Mouse (Mus musculus) MEL (cell line): ENCODE results near the gene Nutf2-ps1. TPM values are rescaled to one million over a fixed set of nuclear protein-coding genes. Genes with fewer than 3 reads are reported as not detected.

Experiments
- DNase-seq: peaks from one replicate; pipeline ENCODE4 v3.0.0; 2011; ENCODE audit warnings: low read depth, low spot score
- H3K27ac ChIP-seq: 2 replicates; pipeline ENCODE4 v1.5.1; 2012; ENCODE audit warnings: low read depth, mild to moderate bottlenecking, control low read depth, low read length, moderate library complexity; ENCODE audit not compliant: control insufficient read depth
- H3K27me3 ChIP-seq, 2 experiments: fragments of 150-350 bp in 1 of 2; sonication (generic) in 1 of 2; 2 replicates each; pipeline ENCODE4 v1.6.1; 2012; ENCODE audit warnings: low read length in 2 of 2, mild to moderate bottlenecking in 2 of 2, improper control_type of control experiment in 1 of 2, moderate library complexity in 1 of 2; ENCODE audit not compliant: insufficient read depth in 2 of 2, control insufficient read depth in 1 of 2
- H3K36me3 ChIP-seq, 2 experiments: 2 replicates each; pipeline ENCODE4 v1.6.1; 2012 to 2014; ENCODE audit warnings: low read length in 2 of 2, improper control_type of control experiment in 1 of 2, inconsistent platforms in 1 of 2, mild to moderate bottlenecking in 1 of 2; ENCODE audit not compliant: insufficient read depth in 2 of 2, control insufficient read depth in 1 of 2
- H3K4me1 ChIP-seq, 2 experiments: fragments of 150-350 bp in 1 of 2; sonication (generic) in 1 of 2; 2 replicates each; pipeline ENCODE4 v1.6.1; 2012; ENCODE audit warnings: low read length in 2 of 2, improper control_type of control experiment in 1 of 2, mild to moderate bottlenecking in 1 of 2; ENCODE audit not compliant: insufficient read depth in 2 of 2, control insufficient read depth in 1 of 2
- H3K4me3 ChIP-seq, 2 experiments: fragments of 150-350 bp in 1 of 2; sonication (generic) in 1 of 2; 2 replicates each; pipeline ENCODE4 v1.5.1; 2012; ENCODE audit warnings: low read depth in 2 of 2, low read length in 2 of 2, mild to moderate bottlenecking in 2 of 2, moderate library complexity in 2 of 2, control low read depth in 1 of 2, improper control_type of control experiment in 1 of 2; ENCODE audit not compliant: control insufficient read depth in 1 of 2, insufficient read depth in 1 of 2
- H3K79me2 ChIP-seq: 2 replicates; pipeline ENCODE4 v1.6.1; 2012; ENCODE audit warnings: mild to moderate bottlenecking, low read length, moderate library complexity; ENCODE audit not compliant: control insufficient read depth, poor library complexity, insufficient read depth
- H3K9ac ChIP-seq: 2 replicates; pipeline ENCODE4 v1.6.1; 2012; ENCODE audit warnings: low read depth, mild to moderate bottlenecking, control low read depth, low read length, moderate library complexity; ENCODE audit not compliant: control insufficient read depth, poor library complexity, severe bottlenecking
- H3K9me3 ChIP-seq: fragments of 150-350 bp; sonication (generic); replicated peaks from 2 replicates; pipeline ENCODE4 v1.6.1; 2012; ENCODE audit warnings: mild to moderate bottlenecking, low read length, improper control_type of control experiment, moderate library complexity; ENCODE audit not compliant: insufficient read depth
- BHLHE40 ChIP-seq: IDR thresholded peaks from 2 replicates; pipeline ENCODE4 v1.6.1; 2012; ENCODE audit warnings: low read depth, mild to moderate bottlenecking, inconsistent platforms, low read length, improper control_type of control experiment, borderline replicate concordance
- CHD1 ChIP-seq: IDR thresholded peaks from 2 replicates; pipeline ENCODE4 v1.6.1; 2012; ENCODE audit warnings: low read depth, mild to moderate bottlenecking, inconsistent platforms, low read length, improper control_type of control experiment
- CHD2 ChIP-seq: IDR thresholded peaks from 2 replicates; pipeline ENCODE4 v1.6.1; 2011; ENCODE audit warnings: low read length, improper control_type of control experiment
- CTCF ChIP-seq, 3 experiments: IDR thresholded peaks in 2 of 3; conservative IDR thresholded peaks in 1 of 3; 2 replicates each; pipeline ENCODE4 v1.5.1; 2011 to 2012; ENCODE audit warnings: low read length in 3 of 3, low read depth in 2 of 3, mild to moderate bottlenecking in 2 of 3, improper control_type of control experiment in 1 of 3, inconsistent platforms in 1 of 3, mixed read lengths in 1 of 3, moderate library complexity in 1 of 3; ENCODE audit not compliant: control insufficient read depth in 1 of 3, insufficient read depth in 1 of 3, poor library complexity in 1 of 3, severe bottlenecking in 1 of 3
- E2F4 ChIP-seq: IDR thresholded peaks from 2 replicates; pipeline ENCODE4 v1.6.1; 2011; ENCODE audit warnings: low read depth, low read length, improper control_type of control experiment, borderline replicate concordance
- ELF1 ChIP-seq: IDR thresholded peaks from 2 replicates; pipeline ENCODE4 v1.6.1; 2014; ENCODE audit warnings: low read depth, mild to moderate bottlenecking, inconsistent platforms, low read length, improper control_type of control experiment, moderate library complexity
- EP300 ChIP-seq, 2 experiments: IDR thresholded peaks; 2 replicates each; pipeline ENCODE4 v1.6.1; 2011; ENCODE audit warnings: improper control_type of control experiment in 2 of 2, low read length in 2 of 2, low read depth in 1 of 2, mild to moderate bottlenecking in 1 of 2
- ETS1 ChIP-seq: IDR thresholded peaks from 2 replicates; pipeline ENCODE4 v1.6.1; 2012; ENCODE audit warnings: low read depth, mild to moderate bottlenecking, inconsistent platforms, low read length, improper control_type of control experiment, moderate library complexity
- GABPA ChIP-seq: IDR thresholded peaks from 2 replicates; pipeline ENCODE4 v1.6.1; 2012; ENCODE audit warnings: low read depth, mild to moderate bottlenecking, inconsistent platforms, low read length, improper control_type of control experiment, moderate library complexity
- GATA1 ChIP-seq: IDR thresholded peaks from 2 replicates; pipeline ENCODE4 v1.6.1; 2011; ENCODE audit warnings: low read depth, low read length, improper control_type of control experiment
- HCFC1 ChIP-seq: IDR thresholded peaks from 2 replicates; pipeline ENCODE4 v1.6.1; 2012; ENCODE audit warnings: low read depth, mild to moderate bottlenecking, inconsistent platforms, low read length, improper control_type of control experiment, moderate library complexity
- JUND ChIP-seq: IDR thresholded peaks from 2 replicates; pipeline ENCODE4 v1.6.1; 2011; ENCODE audit warnings: low read depth, mild to moderate bottlenecking, improper control_type of control experiment, low read length
- KAT2A ChIP-seq: conservative IDR thresholded peaks from 2 replicates; pipeline ENCODE4 v1.6.1; 2012; ENCODE audit warnings: low read depth, low read length, improper control_type of control experiment, inconsistent platforms
- MAFK ChIP-seq: IDR thresholded peaks from 2 replicates; pipeline ENCODE4 v1.6.1; 2011; ENCODE audit warnings: low read depth, mild to moderate bottlenecking, low read length, improper control_type of control experiment, borderline replicate concordance
- MAX ChIP-seq: IDR thresholded peaks from 2 replicates; pipeline ENCODE4 v1.6.1; 2011; ENCODE audit warnings: low read length, improper control_type of control experiment
- MAZ ChIP-seq: IDR thresholded peaks from 2 replicates; pipeline ENCODE4 v1.6.1; 2012; ENCODE audit warnings: low read depth, mild to moderate bottlenecking, inconsistent platforms, low read length, improper control_type of control experiment
- MEF2A ChIP-seq: IDR thresholded peaks from 2 replicates; pipeline ENCODE4 v1.6.1; 2014; ENCODE audit warnings: low read depth, mild to moderate bottlenecking, inconsistent platforms, low read length, improper control_type of control experiment; ENCODE audit not compliant: poor library complexity, insufficient replicate concordance, severe bottlenecking; ENCODE audit errors: extremely low read depth
- MXI1 ChIP-seq: IDR thresholded peaks from 2 replicates; pipeline ENCODE4 v1.6.1; 2011; ENCODE audit warnings: mild to moderate bottlenecking, low read depth, low read length, improper control_type of control experiment
- MYB ChIP-seq: IDR thresholded peaks from 2 replicates; pipeline ENCODE4 v1.6.1; 2011; ENCODE audit warnings: mild to moderate bottlenecking, low read depth, low read length, improper control_type of control experiment
- MYC ChIP-seq: IDR thresholded peaks from 2 replicates; pipeline ENCODE4 v1.6.1; 2011; ENCODE audit warnings: low read depth, mild to moderate bottlenecking, low read length, improper control_type of control experiment, moderate library complexity
- NELFE ChIP-seq: IDR thresholded peaks from 2 replicates; pipeline ENCODE4 v1.6.1; 2011; ENCODE audit warnings: low read depth, low read length, improper control_type of control experiment
- NRF1 ChIP-seq: IDR thresholded peaks from 2 replicates; pipeline ENCODE4 v1.6.1; 2014; ENCODE audit warnings: low read depth, mild to moderate bottlenecking, inconsistent platforms, low read length, improper control_type of control experiment, moderate library complexity; ENCODE audit not compliant: poor library complexity, insufficient read depth, severe bottlenecking
- POLR2A ChIP-seq, 2 experiments: IDR thresholded peaks; 2 replicates each; pipeline ENCODE4 v1.6.1; 2011 to 2012; ENCODE audit warnings: low read length in 2 of 2, mild to moderate bottlenecking in 2 of 2, control low read depth in 1 of 2, improper control_type of control experiment in 1 of 2, low read depth in 1 of 2, moderate library complexity in 1 of 2; ENCODE audit not compliant: control insufficient read depth in 1 of 2, insufficient read depth in 1 of 2, poor library complexity in 1 of 2
- POLR2AphosphoS2 ChIP-seq: IDR thresholded peaks from 2 replicates; pipeline ENCODE4 v1.6.1; 2011; ENCODE audit warnings: low read length, improper control_type of control experiment
- POLR2AphosphoS5 ChIP-seq: IDR thresholded peaks from 2 replicates; pipeline ENCODE4 v1.6.1; 2012; ENCODE audit warnings: low read depth, borderline replicate concordance, mild to moderate bottlenecking, inconsistent platforms, low read length, moderate library complexity, mixed read lengths
- RAD21 ChIP-seq: IDR thresholded peaks from 2 replicates; pipeline ENCODE4 v1.6.1; 2011; ENCODE audit warnings: mild to moderate bottlenecking, low read depth, low read length, improper control_type of control experiment
- RCOR1 ChIP-seq: IDR thresholded peaks from 2 replicates; pipeline ENCODE4 v1.6.1; 2012; ENCODE audit warnings: low read depth, mild to moderate bottlenecking, inconsistent platforms, low read length, improper control_type of control experiment
- SIN3A ChIP-seq: IDR thresholded peaks from 2 replicates; pipeline ENCODE4 v1.6.1; 2012; ENCODE audit warnings: low read length, improper control_type of control experiment, inconsistent platforms
- SMC3 ChIP-seq: IDR thresholded peaks from 2 replicates; pipeline ENCODE4 v1.6.1; 2011; ENCODE audit warnings: low read depth, low read length, improper control_type of control experiment
- TAL1 ChIP-seq: IDR thresholded peaks from 2 replicates; pipeline ENCODE4 v1.6.1; 2012; ENCODE audit warnings: mild to moderate bottlenecking, inconsistent platforms, low read length, moderate library complexity, mixed read lengths
- TBP ChIP-seq: IDR thresholded peaks from 2 replicates; pipeline ENCODE4 v1.8.0; 2011; ENCODE audit warnings: low read depth, low read length, improper control_type of control experiment
- TCF12 ChIP-seq: IDR thresholded peaks from 2 replicates; pipeline ENCODE4 v1.6.1; 2014; ENCODE audit warnings: low read depth, mild to moderate bottlenecking, inconsistent platforms, low read length, improper control_type of control experiment, moderate library complexity
- USF2 ChIP-seq, 2 experiments: IDR thresholded peaks; 2 replicates each; pipeline ENCODE4 v1.6.1; 2011 to 2012; ENCODE audit warnings: improper control_type of control experiment in 2 of 2, low read length in 2 of 2, borderline replicate concordance in 1 of 2, inconsistent platforms in 1 of 2, low read depth in 1 of 2, mild to moderate bottlenecking in 1 of 2; ENCODE audit not compliant: insufficient read depth in 1 of 2
- ZC3H11A ChIP-seq: IDR thresholded peaks from 2 replicates; pipeline ENCODE4 v1.6.1; 2012; ENCODE audit warnings: low read depth, mild to moderate bottlenecking, inconsistent platforms, low read length, improper control_type of control experiment
- ZKSCAN1 ChIP-seq: IDR thresholded peaks from 2 replicates; pipeline ENCODE4 v1.6.1; 2012; ENCODE audit warnings: low read depth, mild to moderate bottlenecking, inconsistent platforms, low read length, improper control_type of control experiment, moderate library complexity
- ZNF384 ChIP-seq: IDR thresholded peaks from 2 replicates; pipeline ENCODE4 v1.6.1; 2012; ENCODE audit warnings: low read depth, mild to moderate bottlenecking, inconsistent platforms, low read length, improper control_type of control experiment
- polyA plus RNA-seq, 2 experiments: library from polyadenylated mRNA; stranded (reverse) in 1 of 2; unstranded in 1 of 2; fragments of >175 nt in 1 of 2; fragments of >200 nt in 1 of 2; gene quantifications; 2 replicates each; pipeline versions ENCODE4 v1.2.1 to v1.2.4; 2012; ENCODE audit warnings: low replicate concordance in 2 of 2, low read depth in 1 of 2; ENCODE audit not compliant: insufficient read length in 2 of 2, insufficient read depth in 1 of 2, missing spikeins in 1 of 2
- total RNA-seq: library from RNA; depleted of rRNA; stranded (reverse); fragments of 300-350 nt; gene quantifications from 2 replicates; pipeline ENCODE4 v1.2.3, GENCODE M21; 2012

The Nutf2-ps1 gene
- total and polyA plus RNA-seq, 3 experiments = 53.1 to 398 TPM; not detected in 1

- peak; percentile 83 for DNase-seq
- Histone ChIP-seq H3K9ac (peak overlapping the region; percentile 97), H3K9me3 (no peaks in the 10 kb centered on the region), H3K27ac (peak overlapping the region; percentile 68), H3K36me3 (peaks cover 13 to 33% of the 10 kb centered on the region in 2 experiments), H3K79me2 (peaks cover 41% of the 10 kb centered on the region), H3K4me1 (peaks cover 20 to 29% of the 10 kb centered on the region in 2 experiments), H3K27me3 (no peaks in the 10 kb centered on the region), H3K4me3 (peak overlapping the region; percentile 62 to 86)
- no peak for TF ChIP-seq USF2 (IDR thresholded peaks at IDR 0.05; ENCODE audit: borderline replicate concordance in 1 of 2, insufficient read depth in 1 of 2, low read depth in 1 of 2, low read length in 2 of 2)
- peak; percentile 87 for TF ChIP-seq E2F4
- TF ChIP-seq MYB = no peak
- TF ChIP-seq TBP = no peak
- no peak for TF ChIP-seq MAFK
- TF ChIP-seq NELFE = no peak
- no peak for TF ChIP-seq ELF1
- peak; percentile 95 for TF ChIP-seq SIN3A
- TF ChIP-seq SMC3 = no peak
- TF ChIP-seq TAL1 = no peak
- peak; percentile 58; the same call in 1 of the 2 replicates for TF ChIP-seq NRF1
- TF ChIP-seq MAX = peak; percentile 95
- TF ChIP-seq ZNF384 = no peak
- no peak for TF ChIP-seq POLR2AphosphoS2
- no peak for TF ChIP-seq HCFC1
- no peak for TF ChIP-seq MEF2A
- no peak for TF ChIP-seq TCF12
- peak; percentile 22; the same call in 1 of the 2 replicates for TF ChIP-seq GATA1
- TF ChIP-seq EP300 (IDR thresholded peaks at IDR 0.05; ENCODE audit: low read depth in 1 of 2, low read length in 2 of 2) = 0 out of 4 replicates have a peak, but pooled peaks of 1 of the 2 experiments have one; percentile 9
- TF ChIP-seq MAZ = peak; percentile 35; the same call in 1 of the 2 replicates
- TF ChIP-seq CTCF (IDR thresholded peaks at IDR 0.05 in 2 of 3, conservative IDR thresholded peaks at IDR 0.05 in 1 of 3; ENCODE audit: control insufficient read depth in 1 of 3, insufficient read depth in 1 of 3, low read depth in 2 of 3, low read length in 3 of 3, poor library complexity in 1 of 3, severe bottlenecking in 1 of 3) = no peak
- no peak for TF ChIP-seq CHD2
- no peak for TF ChIP-seq ZKSCAN1
- TF ChIP-seq MYC = 0 out of 2 replicates have a peak, but pooled peaks have one; percentile 22
- TF ChIP-seq MXI1 = peak; percentile 98
- TF ChIP-seq ZC3H11A = no peak
- TF ChIP-seq POLR2A (IDR thresholded peaks at IDR 0.05; ENCODE audit: control insufficient read depth in 1 of 2, insufficient read depth in 1 of 2, low read depth in 1 of 2, low read length in 2 of 2, poor library complexity in 1 of 2) = no peak; a peak in 2 of 4 replicates
- TF ChIP-seq GABPA = no peak
- no peak for TF ChIP-seq POLR2AphosphoS5
- TF ChIP-seq ETS1 = no peak; the same call in 1 of the 2 replicates
- no peak for TF ChIP-seq RCOR1
- TF ChIP-seq RAD21 = no peak
- TF ChIP-seq JUND = no peak
- no peak for TF ChIP-seq BHLHE40
- no peak; the same call in 1 of the 2 replicates for TF ChIP-seq CHD1
- TF ChIP-seq KAT2A = no peak
These were observed 11.9 kb upstream of the Nutf2-ps1 start for GRCm38 (mm10) chr19:53600549-53601362.
